Mouse (Mus musculus) cortical plate, adult 2 months (tissue): ENCODE results near the gene Rxra.

Experiments
- CTCF ChIP-seq: fragments of 200-500 bp; IDR thresholded peaks from 2 replicates; pipeline ENCODE4 v1.5.1; 2011; ENCODE audit warnings: mild to moderate bottlenecking, control low read depth, low read length; ENCODE audit not compliant: insufficient read depth; ENCODE audit errors: extremely low read depth
- POLR2A ChIP-seq: fragments of 200-500 bp; IDR thresholded peaks from 2 replicates; pipeline ENCODE4 v1.6.1; 2011; ENCODE audit warnings: mild to moderate bottlenecking, low read length, control low read depth; ENCODE audit not compliant: insufficient read depth; ENCODE audit errors: extremely low read depth

- TF ChIP-seq CTCF (no peak), POLR2A (no peak)
Measured at GRCm38 (mm10) chr2:27734800-27735199, 58.6 kb downstream of the Rxra start.
